Mouse (Mus musculus) frontal cortex, adult 2 months (tissue): ENCODE measurements around the gene Sftpa1. TPM values are rescaled to one million over a fixed set of nuclear protein-coding genes. Genes with fewer than 3 reads are reported as not detected.

Experiments
- DNase-seq, 2 experiments: peaks; one replicate each; pipeline ENCODE4 v3.0.0; 2022; ENCODE audit warnings: low spot score in 1 of 2; ENCODE audit errors: extremely low spot score in 1 of 2
- polyA plus RNA-seq: library from polyadenylated mRNA; depleted of rRNA; stranded (reverse); fragments of >200 nt; gene quantifications from 2 replicates; pipeline ENCODE4 v1.2.3, GENCODE M21; 2012; rRNA removed

Sftpa1 gene
- polyA plus RNA-seq, 1 experiment: not detected

- no peak for DNase-seq
Measured at GRCm38 (mm10) chr14:41160076-41160475, 28.5 kb downstream of the Sftpa1 start.

GRCm38 (mm10) chr14:41160743-41161142, 29.2 kb downstream of the Sftpa1 start:
- DNase-seq: no peak

- DNase-seq: peak in 1 of 2 experiments; percentile 69
Measured at GRCm38 (mm10) chr14:41162663-41163062, 31.1 kb downstream of the Sftpa1 start.

- DNase-seq: no peak
Measured at GRCm38 (mm10) chr14:41167278-41167677, 35.7 kb downstream of the Sftpa1 start.

- no peak for DNase-seq
Measured at GRCm38 (mm10) chr14:41168567-41168966, 37.0 kb downstream of the Sftpa1 start.

GRCm38 (mm10) chr14:41170514-41170913, 38.9 kb downstream of the Sftpa1 start:
- no peak for DNase-seq

GRCm38 (mm10) chr14:41174802-41175201, 43.2 kb downstream of the Sftpa1 start:
- DNase-seq: no peak

GRCm38 (mm10) chr14:41185059-41185821, 53.7 kb downstream of the Sftpa1 start, which contains the start of gene Sftpd:
Gene Sftpd (minus strand): TSS chr14:41185149.
- no peak for DNase-seq

Other genes with a start within 250 kb of the Sftpa1 start
- 1.1 and 1.3 TPM in 2 replicates for gene Sh2d4b, start 238.5 kb upstream of the Sftpa1 start, polyA plus RNA-seq
- 46.4 and 47.7 TPM in 2 replicates for gene Tspan14, start 165.0 kb upstream of the Sftpa1 start, polyA plus RNA-seq
- gene Fam213a, start 118.0 kb upstream of the Sftpa1 start, polyA plus RNA-seq: 137 and 138 TPM in 2 replicates
- gene Dydc2, start 62.6 kb upstream of the Sftpa1 start, polyA plus RNA-seq: 0.55 and 0.66 TPM in 2 replicates
- gene Dydc1, start 58.9 kb upstream of the Sftpa1 start, polyA plus RNA-seq: not detected in 2 replicates
- 0.06 TPM in 1 of 2 replicates, not detected in the other for gene Mat1a, start 26.7 kb upstream of the Sftpa1 start, polyA plus RNA-seq
- not detected in 2 replicates for gene Mbl1, start 19.7 kb downstream of the Sftpa1 start, polyA plus RNA-seq
- gene Sftpd, start 53.4 kb downstream of the Sftpa1 start, polyA plus RNA-seq: not detected in 2 replicates
- gene Gm2832, start 147.0 kb downstream of the Sftpa1 start, polyA plus RNA-seq: 0.06 TPM in 1 of 2 replicates, not detected in the other
- not detected in 2 replicates for gene Gm5798, start 216.8 kb downstream of the Sftpa1 start, polyA plus RNA-seq